In the genomic region with DNA sequence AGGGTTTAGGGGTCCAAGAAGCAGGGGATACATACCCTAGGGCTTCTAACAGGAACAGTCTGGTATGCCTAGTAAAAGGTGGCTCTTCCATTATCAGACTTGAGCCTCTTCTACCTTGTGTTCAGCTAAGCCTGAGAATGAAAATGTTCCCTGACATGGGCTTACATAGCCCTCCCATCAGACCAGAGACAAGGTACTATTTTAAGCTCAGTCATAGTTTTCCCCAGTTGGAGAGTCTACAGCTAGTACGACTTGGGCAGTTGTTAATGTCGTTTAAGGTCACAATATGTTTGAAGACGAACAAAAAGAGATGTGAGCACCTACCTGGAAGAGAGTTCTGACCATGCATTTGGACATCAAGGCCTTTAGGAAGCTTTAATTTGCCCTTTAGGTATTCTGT, we compare ENCODE assay signal across 24 mouse cellular contexts. TPM values are rescaled to one million over a fixed set of nuclear protein-coding genes. Genes with fewer than 3 reads are reported as not detected.
A peak's percentile ranks its signal among the peaks of the same experiment; 100 is the strongest.
DNase-seq lines count a peak whose midpoint lies in the region; ATAC-seq and TF ChIP-seq lines count a peak whose summit lies in the region.
"Had no signal": no experiment of that assay in that cellular context is flagged by ENCODE, and none has a peak within 500 bp of the region (broad histone marks: within the 10 kb centered on the region; RNA-seq: fewer than 3 reads in every experiment).

No protein-coding gene starts in this region.

- H3K9me3 ChIP-seq in heart, embryonic 13.5 days = no peaks in the 10 kb centered on the region
- no peaks in the 10 kb centered on the region for H3K9me3 ChIP-seq in liver, embryonic 15.5 days (replicated peaks)
- H3K9me3 ChIP-seq: forebrain, embryonic 13.5 days; lung, embryonic 15.5 days had no signal

- TF ChIP-seq CTCF in kidney, adult 2 months (conservative IDR thresholded peaks at IDR 0.05; ENCODE audit: insufficient read depth, insufficient read length, low read depth, low read length) = no peak

- peak; percentile 29 to 35 for DNase-seq in heart, adult 18-20 months
- no peak for DNase-seq in heart, postnatal 14 days
- DNase-seq in left cerebral cortex, postnatal 4 days = no peak
- DNase-seq in frontal cortex, postnatal 10 days (ENCODE audit: low spot score in 2 of 2) = no peak
- no peak for DNase-seq in kidney, adult 2 months
- DNase-seq: cerebellum, adult 9-11 months; kidney, adult 18-20 months; kidney, postnatal 10 days; layer of hippocampus, postnatal 36 days; right cerebral cortex, adult 18-20 months; thymus, postnatal 14 days had no signal

- H3K4me3 ChIP-seq in brown adipose tissue, adult 24 weeks (ENCODE audit: insufficient read depth, low read depth, low read length) = no peak overlapping the region
- 0 out of 2 replicates have a peak overlapping the region, but pooled peaks have one; percentile 4 for H3K4me3 ChIP-seq in heart, embryonic 13.5 days
- H3K4me3 ChIP-seq in liver, embryonic 15.5 days (replicated peaks) = no peak overlapping the region
- no peak overlapping the region for H3K4me3 ChIP-seq in kidney, adult 2 months (ENCODE audit: insufficient read depth, low read depth, low read length)
- H3K4me3 ChIP-seq: erythroblast, embryonic 14.5 days; forebrain, embryonic 13.5 days; layer of hippocampus, adult 2 months; lung, embryonic 15.5 days had no signal

- no peaks in the 10 kb centered on the region for H3K27me3 ChIP-seq in heart, embryonic 13.5 days (replicated peaks)
- H3K27me3 ChIP-seq in liver, embryonic 15.5 days = no peaks in the 10 kb centered on the region
- no peaks in the 10 kb centered on the region for H3K27me3 ChIP-seq in kidney, adult 2 months (replicated peaks; ENCODE audit: control insufficient read depth, insufficient read depth, low read length)
- H3K27me3 ChIP-seq: forebrain, embryonic 13.5 days; lung, embryonic 15.5 days had no signal

- intact Hi-C loops in heart, postnatal 14 days (cut with DNase I) = no loop called here
- intact Hi-C loops in left cerebral cortex, postnatal 4 days (cut with DNase I) = no loop called here

- peak overlapping the region; percentile 52 for H3K4me2 ChIP-seq in heart, embryonic 13.5 days
- no peak overlapping the region for H3K4me2 ChIP-seq in liver, embryonic 15.5 days
- H3K4me2 ChIP-seq: forebrain, embryonic 13.5 days; lung, embryonic 15.5 days had no signal

- 52% methylated on average over 3 of the region's 3 CpGs for WGBS in heart, embryonic 13.5 days
- WGBS in liver, embryonic 15.5 days (ENCODE audit: insufficient replicate concordance) = 81% methylated on average over 3 of the region's 3 CpGs
- 68% methylated on average over 3 of the region's 3 CpGs for WGBS in kidney, adult 2 months

- peaks cover 5% of the 10 kb centered on the region; the same call in 1 of the 2 replicates for H3K4me1 ChIP-seq in brown adipose tissue, adult 24 weeks (ENCODE audit: control insufficient read depth, insufficient read depth, insufficient read length, low read length)
- H3K4me1 ChIP-seq in heart, embryonic 13.5 days = peaks cover 40% of the 10 kb centered on the region
- peaks cover 35% of the 10 kb centered on the region for H3K4me1 ChIP-seq in liver, embryonic 15.5 days (replicated peaks)
- no peaks in the 10 kb centered on the region for H3K4me1 ChIP-seq in kidney, adult 2 months (ENCODE audit: control insufficient read depth, insufficient read depth, low read length)
- H3K4me1 ChIP-seq: forebrain, embryonic 13.5 days; lung, embryonic 15.5 days had no signal

- peak overlapping the region; percentile 79 for H3K27ac ChIP-seq in brown adipose tissue, adult 24 weeks (replicated peaks; ENCODE audit: low read depth, low read length)
- peak overlapping the region; percentile 94 for H3K27ac ChIP-seq in heart, embryonic 13.5 days (replicated peaks)
- peak overlapping the region; percentile 75 for H3K27ac ChIP-seq in liver, embryonic 15.5 days (replicated peaks)
- no peak overlapping the region; the same call in 1 of the 2 replicates for H3K27ac ChIP-seq in kidney, adult 2 months (ENCODE audit: insufficient read depth, low read depth, low read length)
- H3K27ac ChIP-seq: forebrain, embryonic 13.5 days; lung, embryonic 15.5 days had no signal

- H3K36me3 ChIP-seq in heart, embryonic 13.5 days = peaks cover 40% of the 10 kb centered on the region
- H3K36me3 ChIP-seq in liver, embryonic 15.5 days (replicated peaks) = peaks cover 23% of the 10 kb centered on the region
- peaks cover 4% of the 10 kb centered on the region for H3K36me3 ChIP-seq in kidney, adult 2 months (ENCODE audit: control insufficient read depth, insufficient read depth, low read length)

- TF ChIP-seq POLR2A in kidney, adult 2 months (IDR thresholded peaks at IDR 0.05; ENCODE audit: low read depth, low read length) = no peak

- no peak for ATAC-seq in heart, embryonic 13.5 days (ENCODE audit: extremely low read depth, insufficient number of reproducible peaks, low FRiP score, low TSS enrichment)
- no peak for ATAC-seq in liver, embryonic 15.5 days (ENCODE audit: insufficient read depth)
- ATAC-seq: forebrain, embryonic 13.5 days had no signal

- H3K9ac ChIP-seq in heart, embryonic 13.5 days = peak overlapping the region; percentile 17; the same call in 1 of the 2 replicates
- H3K9ac ChIP-seq in liver, embryonic 15.5 days = no peak overlapping the region
- H3K9ac ChIP-seq: forebrain, embryonic 13.5 days; lung, embryonic 15.5 days had no signal

RNA-seq across cellular contexts. Expression of gene Fyco1, which starts 7.2 kb away (rescaled TPM):
- 100 to 1,000 TPM; 257 TPM for total RNA-seq in heart, adult 18-20 months (2021)
- total RNA-seq in heart, postnatal 14 days (2021) = 100 to 1,000 TPM; 250 to 267 TPM
- polyA plus RNA-seq in brown adipose tissue, adult 24 weeks (2012; ENCODE audit: insufficient read depth, insufficient read length, missing spikeins) = 26.3 and 35.7 TPM in 2 replicates
- polyA plus RNA-seq in heart, embryonic 13.5 days (2015; fragmentation: Nextera tagmentation; extraction: Ambion mirVana) = 23.9 and 27.0 TPM in 2 replicates
- polyA plus RNA-seq in liver, embryonic 15.5 days (2015; fragmentation: Nextera tagmentation; extraction: Ambion mirVana) = 3.8 and 4.0 TPM in 2 replicates
- total RNA-seq in left cerebral cortex, postnatal 4 days (2021) = 10 to 100 TPM; 16.6 to 17.5 TPM
- 7.1 and 9.9 TPM in 2 replicates for polyA plus RNA-seq in kidney, adult 2 months (2012; rRNA removed)

RNA-seq across cellular contexts. Expression of gene Xcr1, which starts 17.4 kb away (rescaled TPM):
- total RNA-seq in heart, adult 18-20 months (2021) = under 1 TPM in 1 of 2 experiments, not detected in 1; 0.13 TPM
- total RNA-seq in heart, postnatal 14 days (2021) = under 1 TPM in 1 of 2 experiments, not detected in 1; 0.05 TPM
- 0.33 TPM in 1 of 2 replicates, not detected in the other for polyA plus RNA-seq in brown adipose tissue, adult 24 weeks (2012; ENCODE audit: insufficient read depth, insufficient read length, missing spikeins)
- not detected in 2 replicates for polyA plus RNA-seq in heart, embryonic 13.5 days (2015; fragmentation: Nextera tagmentation; extraction: Ambion mirVana)
- polyA plus RNA-seq in liver, embryonic 15.5 days (2015; fragmentation: Nextera tagmentation; extraction: Ambion mirVana) = 0.03 TPM in 1 of 2 replicates, not detected in the other
- not detected for total RNA-seq in left cerebral cortex, postnatal 4 days (2021)
- polyA plus RNA-seq in kidney, adult 2 months (2012; rRNA removed) = 0.45 and 0.72 TPM in 2 replicates
- total RNA-seq: layer of hippocampus, adult 2 months; layer of hippocampus, postnatal 36 days; left cerebral cortex, postnatal 14 days; midbrain, postnatal 0 days had no signal
- polyA plus RNA-seq: embryonic facial prominence, embryonic 11.5 days; erythroblast, embryonic 14.5 days; limb, embryonic 14.5 days; lung, embryonic 15.5 days had no signal

RNA-seq across cellular contexts. Expression of gene Cxcr6, which starts 38.2 kb away (rescaled TPM):
- total RNA-seq in heart, adult 18-20 months (2021) = under 1 TPM; 0.17 to 0.39 TPM
- total RNA-seq in heart, postnatal 14 days (2021) = under 1 TPM in 1 of 2 experiments, not detected in 1; 0.20 TPM
- polyA plus RNA-seq in brown adipose tissue, adult 24 weeks (2012; ENCODE audit: insufficient read depth, insufficient read length, missing spikeins) = not detected in 2 replicates
- polyA plus RNA-seq in heart, embryonic 13.5 days (2015; fragmentation: Nextera tagmentation; extraction: Ambion mirVana) = 0.17 and 0.23 TPM in 2 replicates
- 0.08 and 0.22 TPM in 2 replicates for polyA plus RNA-seq in liver, embryonic 15.5 days (2015; fragmentation: Nextera tagmentation; extraction: Ambion mirVana)
- total RNA-seq in left cerebral cortex, postnatal 4 days (2021) = not detected
- polyA plus RNA-seq in kidney, adult 2 months (2012; rRNA removed) = 0.56 and 1.4 TPM in 2 replicates
- total RNA-seq: adrenal gland, postnatal 4 days; layer of hippocampus, adult 2 months; layer of hippocampus, postnatal 36 days; left cerebral cortex, postnatal 14 days; midbrain, postnatal 0 days had no signal
- polyA plus RNA-seq: cortical plate, adult 2 months; embryonic facial prominence, embryonic 11.5 days; erythroblast, embryonic 14.5 days had no signal

Comparison
In these comparisons a context has a peak if more than half of its experiments do, and no peak if none do; other contexts are left out.
1. DNase-seq: peak in heart, adult 18-20 months (2 of 2); none in heart, postnatal 14 days (0 of 2), left cerebral cortex, postnatal 4 days (single experiment), frontal cortex, postnatal 10 days (0 of 2) and kidney, adult 2 months (single experiment).